Mouse (Mus musculus) cortical plate, adult 2 months (tissue): ENCODE results near the gene Vasn.

Experiments used
- CTCF ChIP-seq: fragments of 200-500 bp; IDR thresholded peaks from 2 replicates; pipeline ENCODE4 v1.5.1; 2011; ENCODE audit warnings: mild to moderate bottlenecking, control low read depth, low read length; ENCODE audit not compliant: insufficient read depth; ENCODE audit errors: extremely low read depth
- POLR2A ChIP-seq: fragments of 200-500 bp; IDR thresholded peaks from 2 replicates; pipeline ENCODE4 v1.6.1; 2011; ENCODE audit warnings: mild to moderate bottlenecking, low read length, control low read depth; ENCODE audit not compliant: insufficient read depth; ENCODE audit errors: extremely low read depth

- TF ChIP-seq POLR2A (no peak), CTCF (no peak)
Measured at GRCm38 (mm10) chr16:4594814-4595526, 44.8 kb upstream of the Vasn start.
